Comparison of ENCODE assay signal across 13 mouse cellular contexts in the genomic region with DNA sequence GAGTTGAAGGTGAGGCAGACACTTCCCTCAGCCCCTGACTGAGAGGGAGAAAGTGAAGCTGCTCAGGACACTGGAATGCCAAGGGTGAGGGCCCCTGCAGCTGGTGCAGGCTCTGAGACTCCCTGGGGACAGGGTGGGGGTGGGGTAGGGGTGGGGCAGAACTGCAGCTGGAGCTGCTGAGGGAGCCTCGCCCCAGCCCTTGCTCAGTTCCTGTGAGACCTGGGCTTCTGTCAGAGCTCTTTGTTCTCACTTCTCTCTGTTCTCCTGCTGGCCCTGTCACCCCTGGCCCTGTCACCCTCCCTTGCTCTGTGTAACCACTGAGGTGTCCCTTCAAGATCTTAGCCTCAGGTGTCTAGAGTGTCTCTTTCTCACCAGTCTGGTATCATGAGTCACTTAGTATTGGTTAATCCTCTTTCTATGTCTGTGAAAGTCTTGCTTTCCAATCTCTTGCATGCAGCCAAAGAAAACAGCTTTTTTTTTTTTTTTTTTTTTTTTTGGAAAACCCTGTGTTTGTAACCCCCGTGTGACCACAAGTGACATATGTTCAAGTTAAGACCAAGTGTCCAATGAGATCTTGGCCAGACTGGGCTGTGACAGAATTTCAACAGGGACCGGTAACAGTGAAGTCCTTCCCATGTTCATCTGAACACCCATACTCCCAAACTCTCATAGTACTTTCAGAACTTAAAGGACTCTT. TPM values are rescaled to one million over a fixed set of nuclear protein-coding genes. Genes with fewer than 3 reads are reported as not detected.
DNase-seq lines count a peak whose midpoint lies in the region; ATAC-seq and TF ChIP-seq lines count a peak whose summit lies in the region.
"Had no signal": no experiment of that assay in that cellular context is flagged by ENCODE, and none has a peak within 500 bp of the region (broad histone marks: within the 10 kb centered on the region; RNA-seq: fewer than 3 reads in every experiment).

No protein-coding gene starts in this region.

- H3K4me2 ChIP-seq in kidney, embryonic 14.5 days (replicated peaks; ENCODE audit: low read depth, low read length): no peak overlapping the region
- no peak overlapping the region for H3K4me2 ChIP-seq in stomach, postnatal 0 days (replicated peaks; ENCODE audit: low read depth)
- H3K4me2 ChIP-seq in forebrain, embryonic 14.5 days (ENCODE audit: low read length): no peak overlapping the region
- H3K4me2 ChIP-seq: midbrain, embryonic 11.5 days had no signal

- no peak for TF ChIP-seq EP300 in stomach, postnatal 0 days (optimal IDR thresholded peaks at IDR 0.05)

- H3K9ac ChIP-seq in kidney, embryonic 14.5 days (ENCODE audit: low read depth, low read length): no peak overlapping the region
- H3K9ac ChIP-seq in stomach, postnatal 0 days (ENCODE audit: low read length): no peak overlapping the region
- H3K9ac ChIP-seq in forebrain, embryonic 14.5 days (ENCODE audit: low read length): no peak overlapping the region

- no peaks in the 10 kb centered on the region for H3K27me3 ChIP-seq in kidney, embryonic 14.5 days (ENCODE audit: control insufficient read depth, insufficient read depth, low read length)
- H3K27me3 ChIP-seq in stomach, postnatal 0 days (ENCODE audit: control insufficient read depth, insufficient read depth, low read length): no peaks in the 10 kb centered on the region
- no peaks in the 10 kb centered on the region for H3K27me3 ChIP-seq in forebrain, embryonic 14.5 days (replicated peaks; ENCODE audit: control insufficient read depth, insufficient read depth, low read length)

- no peak for DNase-seq in kidney, postnatal 4 days
- peak; percentile 34 for DNase-seq in thymus, postnatal 0 days (ENCODE audit: low spot score)
- DNase-seq in thymus, postnatal 36 days: no peak
- peak; percentile 91 for DNase-seq in adipocyte (ENCODE audit: low spot score)
- DNase-seq in stomach, postnatal 0 days (ENCODE audit: low spot score): no peak
- DNase-seq in forebrain, embryonic 14.5 days (ENCODE audit: low spot score): no peak
- no peak for DNase-seq in embryo, embryonic 9.5 days (ENCODE audit: extremely low spot score)
- DNase-seq: cerebellum, adult 11 months; lung, postnatal 14 days had no signal

- peak; percentile 52; the same call in 1 of the 2 replicates for ATAC-seq in kidney, embryonic 14.5 days (ENCODE audit: low FRiP score, low TSS enrichment)
- peak; percentile 53; the same call in 1 of the 2 replicates for ATAC-seq in stomach, postnatal 0 days (ENCODE audit: low FRiP score, low TSS enrichment)
- no peak for ATAC-seq in forebrain, embryonic 14.5 days

- WGBS in kidney, embryonic 14.5 days: 50% methylated on average over 3 of the region's 3 CpGs
- 52% methylated on average over 3 of the region's 3 CpGs for WGBS in stomach, postnatal 0 days
- 65% methylated on average over 3 of the region's 3 CpGs for WGBS in forebrain, embryonic 14.5 days

- H3K36me3 ChIP-seq in kidney, embryonic 14.5 days (ENCODE audit: control insufficient read depth, insufficient read depth, low read length): no peaks in the 10 kb centered on the region
- no peaks in the 10 kb centered on the region for H3K36me3 ChIP-seq in stomach, postnatal 0 days (ENCODE audit: control insufficient read depth, insufficient read depth, low read length)
- H3K36me3 ChIP-seq in forebrain, embryonic 14.5 days (ENCODE audit: control insufficient read depth, insufficient read depth, low read length): no peaks in the 10 kb centered on the region

- no peak overlapping the region for H3K4me3 ChIP-seq in kidney, embryonic 14.5 days (ENCODE audit: low read length)
- H3K4me3 ChIP-seq in stomach, postnatal 0 days (ENCODE audit: low read depth, low read length): no peak overlapping the region
- H3K4me3 ChIP-seq in forebrain, embryonic 14.5 days (ENCODE audit: low read depth, low read length): no peak overlapping the region
- H3K4me3 ChIP-seq: erythroblast, embryonic 14.5 days had no signal

- no peaks in the 10 kb centered on the region for H3K9me3 ChIP-seq in kidney, embryonic 14.5 days (ENCODE audit: control insufficient read depth, low read length)
- H3K9me3 ChIP-seq in stomach, postnatal 0 days (ENCODE audit: control insufficient read depth, low read length): no peaks in the 10 kb centered on the region
- no peaks in the 10 kb centered on the region for H3K9me3 ChIP-seq in forebrain, embryonic 14.5 days (replicated peaks; ENCODE audit: control insufficient read depth, low read length)

- H3K4me1 ChIP-seq in kidney, embryonic 14.5 days (ENCODE audit: control insufficient read depth, insufficient read depth, low read length): no peaks in the 10 kb centered on the region
- no peaks in the 10 kb centered on the region for H3K4me1 ChIP-seq in stomach, postnatal 0 days (replicated peaks; ENCODE audit: control insufficient read depth, insufficient read depth)
- H3K4me1 ChIP-seq in forebrain, embryonic 14.5 days (ENCODE audit: control insufficient read depth, insufficient read depth, low read length): no peaks in the 10 kb centered on the region

- no peak overlapping the region for H3K27ac ChIP-seq in kidney, embryonic 14.5 days (ENCODE audit: low read depth, low read length)
- H3K27ac ChIP-seq in stomach, postnatal 0 days (replicated peaks): no peak overlapping the region
- no peak overlapping the region for H3K27ac ChIP-seq in forebrain, embryonic 14.5 days (ENCODE audit: low read depth, low read length)

- no peak for TF ChIP-seq CTCF in stomach, postnatal 0 days (IDR thresholded peaks at IDR 0.05; ENCODE audit: low read depth)

RNA-seq across cellular contexts. Expression of a gene that starts 35.8 kb away (rescaled TPM):
- polyA plus RNA-seq in kidney, embryonic 14.5 days (2014; fragmentation: Nextera tagmentation; extraction: Ambion mirVana): 3.5 and 4.5 TPM in 2 replicates
- polyA plus RNA-seq in thymus, postnatal 0 days (2015; fragmentation: Nextera tagmentation; extraction: Ambion mirVana): 4.3 and 4.5 TPM in 2 replicates
- not detected in 2 replicates for polyA plus RNA-seq in stomach, postnatal 0 days (2015; fragmentation: Nextera tagmentation; extraction: Ambion mirVana)
- 3.3 and 4.0 TPM in 2 replicates for polyA plus RNA-seq in forebrain, embryonic 14.5 days (2014; fragmentation: Nextera tagmentation; extraction: Ambion mirVana)
- polyA plus RNA-seq: erythroblast, embryonic 14.5 days; limb, embryonic 11.5 days had no signal

RNA-seq across cellular contexts. Expression of a gene that starts 49.8 kb away (rescaled TPM):
- polyA plus RNA-seq in kidney, embryonic 14.5 days (2014; fragmentation: Nextera tagmentation; extraction: Ambion mirVana): 2.7 and 5.2 TPM in 2 replicates
- 1.0 and 1.5 TPM in 2 replicates for polyA plus RNA-seq in thymus, postnatal 0 days (2015; fragmentation: Nextera tagmentation; extraction: Ambion mirVana)
- polyA plus RNA-seq in stomach, postnatal 0 days (2015; fragmentation: Nextera tagmentation; extraction: Ambion mirVana): 1.3 and 1.7 TPM in 2 replicates
- 2.8 and 3.4 TPM in 2 replicates for polyA plus RNA-seq in forebrain, embryonic 14.5 days (2014; fragmentation: Nextera tagmentation; extraction: Ambion mirVana)

Comparison
In these comparisons a context has a peak if more than half of its experiments do, and no peak if none do; other contexts are left out.
1. DNase-seq: peak in thymus, postnatal 0 days (single experiment) and adipocyte (single experiment); none in kidney, postnatal 4 days (0 of 2), thymus, postnatal 36 days (0 of 2), stomach, postnatal 0 days (single experiment), forebrain, embryonic 14.5 days (single experiment) and embryo, embryonic 9.5 days (single experiment).